Mouse (Mus musculus) intestine, postnatal 0 days (tissue): ENCODE data around the gene Tmem219. TPM values are rescaled to one million over a fixed set of nuclear protein-coding genes. Genes with fewer than 3 reads are reported as not detected.
A peak's percentile ranks its signal among the peaks of the same experiment; 100 is the strongest.

Experiments used
- ATAC-seq: fragments of 200-750 bp; cut with Nextera tagmentation; 2 replicates; pipeline ENCODE4 v1.8.0; 2017; ENCODE audit warnings: mild to moderate bottlenecking, moderate TSS enrichment, moderate library complexity
- H3K27ac ChIP-seq: fragments of 300-500 bp; sonication (generic); 2 replicates; pipeline ENCODE4 v1.5.1; 2014; ENCODE audit warnings: mild to moderate bottlenecking, low read depth, low read length, moderate library complexity
- H3K27me3 ChIP-seq: fragments of 300-500 bp; sonication (generic); replicated peaks from 2 replicates; pipeline ENCODE4 v1.6.1; 2014; ENCODE audit warnings: low read length, mixed read lengths; ENCODE audit not compliant: control insufficient read depth, insufficient read depth
- H3K36me3 ChIP-seq: fragments of 300-500 bp; sonication (generic); 2 replicates; pipeline ENCODE4 v1.6.1; 2014; ENCODE audit warnings: mild to moderate bottlenecking, moderate library complexity; ENCODE audit not compliant: control insufficient read depth, insufficient read depth
- H3K4me1 ChIP-seq: fragments of 300-500 bp; sonication (generic); replicated peaks from 2 replicates; pipeline ENCODE4 v1.6.1; 2014; ENCODE audit warnings: antibody characterized with exemption, low read length, mixed read lengths; ENCODE audit not compliant: control insufficient read depth, insufficient read depth
- H3K4me2 ChIP-seq: fragments of 300-500 bp; sonication (generic); replicated peaks from 2 replicates; pipeline ENCODE4 v1.6.1; 2014; ENCODE audit warnings: low read depth, mild to moderate bottlenecking, moderate library complexity
- H3K4me3 ChIP-seq: fragments of 300-500 bp; sonication (generic); 2 replicates; pipeline ENCODE4 v1.5.1; 2014; ENCODE audit warnings: low read depth, low read length
- H3K9ac ChIP-seq: fragments of 300-500 bp; sonication (generic); 2 replicates; pipeline ENCODE4 v1.6.1; 2014; ENCODE audit warnings: mild to moderate bottlenecking, low read depth, low read length
- H3K9me3 ChIP-seq: fragments of 300-500 bp; sonication (generic); 2 replicates; pipeline ENCODE4 v1.6.1; 2016; ENCODE audit warnings: mixed run types; ENCODE audit not compliant: control insufficient read depth
- CTCF ChIP-seq: sonication (generic); IDR thresholded peaks from 2 replicates; pipeline ENCODE4 v1.5.1; 2016; ENCODE audit warnings: low read depth, mild to moderate bottlenecking, control low read depth, antibody characterized with exemption, moderate library complexity
- WGBS: fragments of 180-500 bp; shearing (Covaris S2); extraction: QIAGEN DNeasy Blood & Tissue Kit; methylation state at CpG from one replicate; pipeline ENCODE4 v1.1.7; 2014; 5-methylcytosine and 5-hydroxymethylcytosine counted together
- polyA plus RNA-seq: library from polyadenylated mRNA; unstranded; fragments of >200 nt; fragmentation: Nextera tagmentation; extraction: Ambion mirVana; gene quantifications from 2 replicates; pipeline ENCODE4 v1.2.1, GENCODE M21; 2015

The Tmem219 gene
- polyA plus RNA-seq, 1 experiment from 2014 or later = 73.5 TPM

GRCm38 (mm10) chr7:126863791-126864190 lies 58.9 kb downstream of the Tmem219 start:
- no peak for TF ChIP-seq CTCF
- H3K27me3 ChIP-seq = no peaks in the 10 kb centered on the region
- H3K4me1 ChIP-seq = peaks cover 5% of the 10 kb centered on the region; the same call in 1 of the 2 replicates
- no peak for ATAC-seq
- peaks cover 45% of the 10 kb centered on the region for H3K36me3 ChIP-seq
- peak overlapping the region; percentile 80; the same call in 1 of the 2 replicates for H3K4me2 ChIP-seq
- no peaks in the 10 kb centered on the region for H3K9me3 ChIP-seq
- 67% methylated on average over 6 of the region's 6 CpGs for WGBS
- H3K4me3 ChIP-seq = no peak overlapping the region
- H3K9ac ChIP-seq = no peak overlapping the region
- H3K27ac ChIP-seq = no peak overlapping the region

- peak within 1 kb of the TSS; percentile 49 for H3K9ac ChIP-seq
- ATAC-seq = peak; percentile 79
- H3K27me3 ChIP-seq = no peaks in the 10 kb centered on the region
- peak; percentile 26; the same call in 1 of the 2 replicates for TF ChIP-seq CTCF
- H3K4me2 ChIP-seq = peak within 1 kb of the TSS; percentile 80
- peaks cover 5% of the 10 kb centered on the region; the same call in 1 of the 2 replicates for H3K4me1 ChIP-seq
- H3K36me3 ChIP-seq = peaks cover 45% of the 10 kb centered on the region
- H3K27ac ChIP-seq = peak within 1 kb of the TSS; percentile 42; the same call in 1 of the 2 replicates
- no peaks in the 10 kb centered on the region for H3K9me3 ChIP-seq
- under 1% methylated on average over 41 of the region's 41 CpGs for WGBS
- H3K4me3 ChIP-seq = peak within 1 kb of the TSS; percentile 55
These were observed 60.5 kb downstream of the Tmem219 start, which contains the start of gene Ino80e for GRCm38 (mm10) chr7:126862147-126862784. Gene Ino80e (minus strand): TSS chr7:126862377.

- H3K9ac ChIP-seq = peak within 1 kb of the TSS; percentile 49
- peak; percentile 2; the same call in 1 of the 2 replicates for TF ChIP-seq CTCF
- H3K27me3 ChIP-seq = no peaks in the 10 kb centered on the region
- under 1% methylated on average over 42 of the region's 42 CpGs for WGBS
- peaks cover 45% of the 10 kb centered on the region for H3K36me3 ChIP-seq
- peaks cover 5% of the 10 kb centered on the region; the same call in 1 of the 2 replicates for H3K4me1 ChIP-seq
- no peaks in the 10 kb centered on the region for H3K9me3 ChIP-seq
- H3K27ac ChIP-seq = peak within 1 kb of the TSS; percentile 42; the same call in 1 of the 2 replicates
- peak within 1 kb of the TSS; percentile 80 for H3K4me2 ChIP-seq
- ATAC-seq = peak; percentile 91
- H3K4me3 ChIP-seq = peak within 1 kb of the TSS; percentile 55
These were observed 61.1 kb downstream of the Tmem219 start, which contains the start of gene Hirip3 for GRCm38 (mm10) chr7:126861429-126862130. Gene Hirip3 (plus strand): TSS chr7:126861972.

- no peak for TF ChIP-seq CTCF
- no peak overlapping the region for H3K27ac ChIP-seq
- peaks cover 5% of the 10 kb centered on the region; the same call in 1 of the 2 replicates for H3K4me1 ChIP-seq
- H3K9ac ChIP-seq = peak overlapping the region; percentile 49
- no peaks in the 10 kb centered on the region for H3K9me3 ChIP-seq
- H3K4me3 ChIP-seq = peak overlapping the region; percentile 55
- ATAC-seq = no peak
- peaks cover 44% of the 10 kb centered on the region for H3K36me3 ChIP-seq
- H3K4me2 ChIP-seq = peak overlapping the region; percentile 80
- H3K27me3 ChIP-seq = no peaks in the 10 kb centered on the region
- WGBS = 71% methylated on average over 5 of the region's 5 CpGs
These were observed 61.7 kb downstream of the Tmem219 start for GRCm38 (mm10) chr7:126860987-126861386.

GRCm38 (mm10) chr7:126856741-126857420 lies 65.8 kb downstream of the Tmem219 start:
- Histone ChIP-seq H3K9ac (no peak overlapping the region), H3K36me3 (peaks cover 72% of the 10 kb centered on the region; the same call in 1 of the 2 replicates), H3K27me3 (no peaks in the 10 kb centered on the region), H3K9me3 (no peaks in the 10 kb centered on the region), H3K4me1 (peaks cover 5% of the 10 kb centered on the region; the same call in 1 of the 2 replicates), H3K4me2 (no peak overlapping the region), H3K27ac (no peak overlapping the region), H3K4me3 (no peak overlapping the region)
- peak; percentile 10; the same call in 1 of the 2 replicates for TF ChIP-seq CTCF
- WGBS = 61% methylated on average over 9 of the region's 9 CpGs
- ATAC-seq = no peak
